Mouse (Mus musculus) lung, postnatal 0 days (tissue): ENCODE measurements around the gene Kcnj10.

Experiments
- CTCF ChIP-seq: IDR thresholded peaks from 2 replicates; pipeline ENCODE4 v1.5.1; 2016; ENCODE audit warnings: antibody characterized with exemption, mild to moderate bottlenecking
- EP300 ChIP-seq: IDR thresholded peaks from 2 replicates; pipeline ENCODE4 v1.6.1; 2016; ENCODE audit warnings: antibody characterized with exemption, mild to moderate bottlenecking, control low read depth

DNA sequence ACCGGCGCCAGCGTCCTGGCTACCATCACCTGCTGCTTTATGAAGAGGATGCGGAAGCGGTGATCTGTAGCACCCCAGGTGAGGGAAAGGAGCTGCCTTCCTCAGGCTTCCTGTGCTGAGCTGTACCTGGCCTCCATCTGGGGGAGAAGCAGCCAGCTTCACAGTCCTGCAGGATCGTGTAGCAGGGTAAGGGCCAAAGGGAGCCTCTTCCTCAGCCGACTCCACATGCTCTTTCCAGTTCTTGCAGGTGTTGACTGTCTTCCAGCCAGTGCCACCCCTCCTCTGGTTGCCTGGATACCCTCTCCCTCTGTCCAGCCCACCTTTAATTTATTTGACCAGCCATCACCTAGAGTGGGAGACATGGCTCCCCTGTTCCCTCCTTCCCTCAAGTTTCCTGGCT lies 21.7 kb upstream of the Kcnj10 start:
- TF ChIP-seq CTCF = no peak
- no peak for TF ChIP-seq EP300
